21 mouse cellular contexts compared by ENCODE assay signal in genomic region chr4:106898923-106899322, GRCm38 (mm10). TPM values are rescaled to one million over a fixed set of nuclear protein-coding genes. Genes with fewer than 3 reads are reported as not detected.
A peak's percentile ranks its signal among the peaks of the same experiment; 100 is the strongest.
DNase-seq lines count a peak whose midpoint lies in the region; ATAC-seq and TF ChIP-seq lines count a peak whose summit lies in the region.
"Had no signal": no experiment of that assay in that cellular context is flagged by ENCODE, and none has a peak within 500 bp of the region (broad histone marks: within the 10 kb centered on the region; RNA-seq: fewer than 3 reads in every experiment).

No protein-coding gene starts in this region.

- H3K4me3 ChIP-seq in forebrain, embryonic 15.5 days = no peak overlapping the region
- H3K4me3 ChIP-seq in forebrain, embryonic 11.5 days (ENCODE audit: low read depth, low read length) = no peak overlapping the region
- H3K4me3 ChIP-seq in forebrain, postnatal 0 days (ENCODE audit: low read depth, low read length) = no peak overlapping the region
- H3K4me3 ChIP-seq in midbrain, embryonic 14.5 days (replicated peaks; ENCODE audit: low read depth, low read length) = no peak overlapping the region
- H3K4me3 ChIP-seq: liver, embryonic 13.5 days; lung, embryonic 15.5 days; neural tube, embryonic 15.5 days; stomach, embryonic 15.5 days had no signal

- H3K4me2 ChIP-seq in forebrain, embryonic 15.5 days (replicated peaks) = no peak overlapping the region
- no peak overlapping the region for H3K4me2 ChIP-seq in forebrain, embryonic 11.5 days (ENCODE audit: low read depth, low read length, severe bottlenecking)
- no peak overlapping the region for H3K4me2 ChIP-seq in forebrain, postnatal 0 days (ENCODE audit: low read depth)
- H3K4me2 ChIP-seq in midbrain, embryonic 14.5 days (ENCODE audit: low read length) = no peak overlapping the region
- H3K4me2 ChIP-seq: liver, embryonic 13.5 days; lung, embryonic 15.5 days; neural tube, embryonic 15.5 days; stomach, embryonic 15.5 days had no signal

- no peak overlapping the region for H3K27ac ChIP-seq in forebrain, embryonic 15.5 days (replicated peaks)
- no peak overlapping the region for H3K27ac ChIP-seq in forebrain, embryonic 11.5 days (ENCODE audit: low read depth, low read length)
- no peak overlapping the region for H3K27ac ChIP-seq in forebrain, postnatal 0 days (ENCODE audit: low read depth, low read length)
- H3K27ac ChIP-seq in midbrain, embryonic 14.5 days (replicated peaks; ENCODE audit: low read depth, low read length) = no peak overlapping the region
- H3K27ac ChIP-seq: liver, embryonic 13.5 days; lung, embryonic 15.5 days; neural tube, embryonic 15.5 days; stomach, embryonic 15.5 days had no signal

- DNase-seq in forebrain, embryonic 11.5 days (ENCODE audit: low spot score) = no peak
- DNase-seq in brain, adult 2 months (ENCODE audit: low read depth, low spot score) = peak; percentile 66
- peak; percentile 60 for DNase-seq in forebrain, postnatal 0 days
- DNase-seq in midbrain, embryonic 14.5 days = peak; percentile 68
- DNase-seq in cerebellum, postnatal 14 days = no peak
- no peak for DNase-seq in lung, postnatal 4 days
- DNase-seq: adrenal gland, postnatal 14 days; cerebellum, adult 9-10 months; embryo, embryonic 11 days; gastrocnemius, postnatal 25 days; heart, postnatal 10 days; kidney, adult 9 months; kidney, postnatal 4 days; liver, embryonic 13.5 days; thymus, adult 2 months had no signal

- H3K9ac ChIP-seq in forebrain, embryonic 15.5 days (replicated peaks) = no peak overlapping the region
- no peak overlapping the region for H3K9ac ChIP-seq in forebrain, embryonic 11.5 days (ENCODE audit: low read length)
- no peak overlapping the region for H3K9ac ChIP-seq in forebrain, postnatal 0 days
- no peak overlapping the region for H3K9ac ChIP-seq in midbrain, embryonic 14.5 days (replicated peaks; ENCODE audit: low read length)
- H3K9ac ChIP-seq: liver, embryonic 13.5 days; lung, embryonic 15.5 days; neural tube, embryonic 15.5 days; stomach, embryonic 15.5 days had no signal

- no peak for TF ChIP-seq CTCF in forebrain, postnatal 0 days (IDR thresholded peaks at IDR 0.05; ENCODE audit: low read depth)

- no peaks in the 10 kb centered on the region for H3K27me3 ChIP-seq in forebrain, embryonic 15.5 days
- H3K27me3 ChIP-seq in forebrain, embryonic 11.5 days (ENCODE audit: control insufficient read depth, insufficient read depth, low read length) = no peaks in the 10 kb centered on the region
- no peaks in the 10 kb centered on the region for H3K27me3 ChIP-seq in forebrain, postnatal 0 days (ENCODE audit: insufficient read depth, low read length)
- no peaks in the 10 kb centered on the region for H3K27me3 ChIP-seq in midbrain, embryonic 14.5 days (ENCODE audit: control insufficient read depth, insufficient read depth, low read length)
- H3K27me3 ChIP-seq: neural tube, embryonic 15.5 days; stomach, embryonic 15.5 days had no signal

- no peaks in the 10 kb centered on the region for H3K36me3 ChIP-seq in forebrain, embryonic 15.5 days
- H3K36me3 ChIP-seq in forebrain, embryonic 11.5 days (ENCODE audit: control insufficient read depth, insufficient read depth, low read length) = no peaks in the 10 kb centered on the region
- no peaks in the 10 kb centered on the region for H3K36me3 ChIP-seq in forebrain, postnatal 0 days (ENCODE audit: insufficient read depth)
- H3K36me3 ChIP-seq in midbrain, embryonic 14.5 days (ENCODE audit: control insufficient read depth, insufficient read depth, low read length) = no peaks in the 10 kb centered on the region
- H3K36me3 ChIP-seq: liver, embryonic 13.5 days; lung, embryonic 15.5 days; neural tube, embryonic 15.5 days; stomach, embryonic 15.5 days had no signal

- H3K4me1 ChIP-seq in forebrain, embryonic 15.5 days = 0 out of 2 replicates have a peak, but pooled peaks cover 5% of the 10 kb centered on the region
- H3K4me1 ChIP-seq in forebrain, embryonic 11.5 days (replicated peaks; ENCODE audit: control insufficient read depth, insufficient read depth, low read length) = no peaks in the 10 kb centered on the region
- no peaks in the 10 kb centered on the region for H3K4me1 ChIP-seq in forebrain, postnatal 0 days (ENCODE audit: insufficient read depth)
- 0 out of 2 replicates have a peak, but pooled peaks cover 2% of the 10 kb centered on the region for H3K4me1 ChIP-seq in midbrain, embryonic 14.5 days (ENCODE audit: control insufficient read depth, insufficient read depth, low read length)
- H3K4me1 ChIP-seq: lung, embryonic 15.5 days; stomach, embryonic 15.5 days had no signal

- WGBS in forebrain, embryonic 15.5 days = 54% methylated on average over 5 of the region's 5 CpGs
- 73% methylated on average over 5 of the region's 5 CpGs for WGBS in forebrain, embryonic 11.5 days
- 44% methylated on average over 5 of the region's 5 CpGs for WGBS in forebrain, postnatal 0 days
- 44% methylated on average over 5 of the region's 5 CpGs for WGBS in midbrain, embryonic 14.5 days

- ATAC-seq in forebrain, embryonic 15.5 days (replicated peaks) = 0 out of 2 replicates have a peak, but pooled peaks have one; percentile 35
- ATAC-seq in forebrain, embryonic 11.5 days (replicated peaks; ENCODE audit: low FRiP score) = no peak
- ATAC-seq in forebrain, postnatal 0 days = peak; percentile 84
- ATAC-seq in midbrain, embryonic 14.5 days (ENCODE audit: low FRiP score, low TSS enrichment) = no peak
- no peak for ATAC-seq in cerebellum, adult (ENCODE audit: insufficient number of reproducible peaks, low FRiP score, low TSS enrichment)
- ATAC-seq: inflammation-experienced regulatory T-cells, adult 6 months had no signal

- H3K9me3 ChIP-seq in forebrain, embryonic 15.5 days = no peaks in the 10 kb centered on the region
- H3K9me3 ChIP-seq in forebrain, embryonic 11.5 days (ENCODE audit: control insufficient read depth, low read length) = no peaks in the 10 kb centered on the region
- no peaks in the 10 kb centered on the region for H3K9me3 ChIP-seq in forebrain, postnatal 0 days (ENCODE audit: low read length)
- no peaks in the 10 kb centered on the region for H3K9me3 ChIP-seq in midbrain, embryonic 14.5 days (ENCODE audit: control insufficient read depth, low read length)
- H3K9me3 ChIP-seq: liver, embryonic 13.5 days; lung, embryonic 15.5 days; neural tube, embryonic 15.5 days; stomach, embryonic 15.5 days had no signal

RNA-seq across cellular contexts. Expression of gene Ssbp3, which starts 11.6 kb away (rescaled TPM):
- 198 and 201 TPM in 2 replicates for polyA plus RNA-seq in forebrain, embryonic 15.5 days (2015; fragmentation: Nextera tagmentation; extraction: Ambion mirVana)
- 135 and 138 TPM in 2 replicates for polyA plus RNA-seq in forebrain, embryonic 11.5 days (2014; fragmentation: Nextera tagmentation; extraction: Ambion mirVana)
- total RNA-seq in forebrain, postnatal 0 days (2014; rRNA removed) = 113 and 137 TPM in 2 replicates
- 103 and 117 TPM in 2 replicates for polyA plus RNA-seq in forebrain, postnatal 0 days (2015; fragmentation: Nextera tagmentation; extraction: Ambion mirVana)
- 147 and 187 TPM in 2 replicates for polyA plus RNA-seq in midbrain, embryonic 14.5 days (2014; fragmentation: Nextera tagmentation; extraction: Ambion mirVana)

Comparison
In these comparisons a context has a peak if more than half of its experiments do, and no peak if none do; other contexts are left out.
1. ATAC-seq: peak in forebrain, embryonic 15.5 days (single experiment) and forebrain, postnatal 0 days (single experiment); none in forebrain, embryonic 11.5 days (single experiment), midbrain, embryonic 14.5 days (single experiment) and cerebellum, adult (single experiment).
2. DNase-seq: peak in brain, adult 2 months (single experiment), forebrain, postnatal 0 days (single experiment) and midbrain, embryonic 14.5 days (single experiment); none in forebrain, embryonic 11.5 days (single experiment), cerebellum, postnatal 14 days (0 of 2) and lung, postnatal 4 days (0 of 2).